Mouse (Mus musculus) MEL (cell line): ENCODE measurements around the gene Zhx3. TPM values are rescaled to one million over a fixed set of nuclear protein-coding genes. Genes with fewer than 3 reads are reported as not detected.

ENCODE experiments used
- DNase-seq: peaks from one replicate; pipeline ENCODE4 v3.0.0; 2011; ENCODE audit warnings: low read depth, low spot score
- H3K27ac ChIP-seq: 2 replicates; pipeline ENCODE4 v1.5.1; 2012; ENCODE audit warnings: low read depth, mild to moderate bottlenecking, control low read depth, low read length, moderate library complexity; ENCODE audit not compliant: control insufficient read depth
- H3K27me3 ChIP-seq, 2 experiments: fragments of 150-350 bp in 1 of 2; sonication (generic) in 1 of 2; 2 replicates each; pipeline ENCODE4 v1.6.1; 2012; ENCODE audit warnings: low read length in 2 of 2, mild to moderate bottlenecking in 2 of 2, improper control_type of control experiment in 1 of 2, moderate library complexity in 1 of 2; ENCODE audit not compliant: insufficient read depth in 2 of 2, control insufficient read depth in 1 of 2
- H3K36me3 ChIP-seq, 2 experiments: 2 replicates each; pipeline ENCODE4 v1.6.1; 2012 to 2014; ENCODE audit warnings: low read length in 2 of 2, improper control_type of control experiment in 1 of 2, inconsistent platforms in 1 of 2, mild to moderate bottlenecking in 1 of 2; ENCODE audit not compliant: insufficient read depth in 2 of 2, control insufficient read depth in 1 of 2
- H3K4me1 ChIP-seq, 2 experiments: fragments of 150-350 bp in 1 of 2; sonication (generic) in 1 of 2; 2 replicates each; pipeline ENCODE4 v1.6.1; 2012; ENCODE audit warnings: low read length in 2 of 2, improper control_type of control experiment in 1 of 2, mild to moderate bottlenecking in 1 of 2; ENCODE audit not compliant: insufficient read depth in 2 of 2, control insufficient read depth in 1 of 2
- H3K4me3 ChIP-seq, 2 experiments: fragments of 150-350 bp in 1 of 2; sonication (generic) in 1 of 2; 2 replicates each; pipeline ENCODE4 v1.5.1; 2012; ENCODE audit warnings: low read depth in 2 of 2, low read length in 2 of 2, mild to moderate bottlenecking in 2 of 2, moderate library complexity in 2 of 2, control low read depth in 1 of 2, improper control_type of control experiment in 1 of 2; ENCODE audit not compliant: control insufficient read depth in 1 of 2, insufficient read depth in 1 of 2
- H3K79me2 ChIP-seq: 2 replicates; pipeline ENCODE4 v1.6.1; 2012; ENCODE audit warnings: mild to moderate bottlenecking, low read length, moderate library complexity; ENCODE audit not compliant: control insufficient read depth, poor library complexity, insufficient read depth
- H3K9ac ChIP-seq: 2 replicates; pipeline ENCODE4 v1.6.1; 2012; ENCODE audit warnings: low read depth, mild to moderate bottlenecking, control low read depth, low read length, moderate library complexity; ENCODE audit not compliant: control insufficient read depth, poor library complexity, severe bottlenecking
- H3K9me3 ChIP-seq: fragments of 150-350 bp; sonication (generic); replicated peaks from 2 replicates; pipeline ENCODE4 v1.6.1; 2012; ENCODE audit warnings: mild to moderate bottlenecking, low read length, improper control_type of control experiment, moderate library complexity; ENCODE audit not compliant: insufficient read depth
- BHLHE40 ChIP-seq: IDR thresholded peaks from 2 replicates; pipeline ENCODE4 v1.6.1; 2012; ENCODE audit warnings: low read depth, mild to moderate bottlenecking, inconsistent platforms, low read length, improper control_type of control experiment, borderline replicate concordance
- ETS1 ChIP-seq: IDR thresholded peaks from 2 replicates; pipeline ENCODE4 v1.6.1; 2012; ENCODE audit warnings: low read depth, mild to moderate bottlenecking, inconsistent platforms, low read length, improper control_type of control experiment, moderate library complexity
- JUND ChIP-seq: IDR thresholded peaks from 2 replicates; pipeline ENCODE4 v1.6.1; 2011; ENCODE audit warnings: low read depth, mild to moderate bottlenecking, improper control_type of control experiment, low read length
- KAT2A ChIP-seq: conservative IDR thresholded peaks from 2 replicates; pipeline ENCODE4 v1.6.1; 2012; ENCODE audit warnings: low read depth, low read length, improper control_type of control experiment, inconsistent platforms
- MEF2A ChIP-seq: IDR thresholded peaks from 2 replicates; pipeline ENCODE4 v1.6.1; 2014; ENCODE audit warnings: low read depth, mild to moderate bottlenecking, inconsistent platforms, low read length, improper control_type of control experiment; ENCODE audit not compliant: poor library complexity, insufficient replicate concordance, severe bottlenecking; ENCODE audit errors: extremely low read depth
- MYB ChIP-seq: IDR thresholded peaks from 2 replicates; pipeline ENCODE4 v1.6.1; 2011; ENCODE audit warnings: mild to moderate bottlenecking, low read depth, low read length, improper control_type of control experiment
- MYC ChIP-seq: IDR thresholded peaks from 2 replicates; pipeline ENCODE4 v1.6.1; 2011; ENCODE audit warnings: low read depth, mild to moderate bottlenecking, low read length, improper control_type of control experiment, moderate library complexity
- NELFE ChIP-seq: IDR thresholded peaks from 2 replicates; pipeline ENCODE4 v1.6.1; 2011; ENCODE audit warnings: low read depth, low read length, improper control_type of control experiment
- POLR2A ChIP-seq, 2 experiments: IDR thresholded peaks; 2 replicates each; pipeline ENCODE4 v1.6.1; 2011 to 2012; ENCODE audit warnings: low read length in 2 of 2, mild to moderate bottlenecking in 2 of 2, control low read depth in 1 of 2, improper control_type of control experiment in 1 of 2, low read depth in 1 of 2, moderate library complexity in 1 of 2; ENCODE audit not compliant: control insufficient read depth in 1 of 2, insufficient read depth in 1 of 2, poor library complexity in 1 of 2
- POLR2AphosphoS5 ChIP-seq: IDR thresholded peaks from 2 replicates; pipeline ENCODE4 v1.6.1; 2012; ENCODE audit warnings: low read depth, borderline replicate concordance, mild to moderate bottlenecking, inconsistent platforms, low read length, moderate library complexity, mixed read lengths
- SMC3 ChIP-seq: IDR thresholded peaks from 2 replicates; pipeline ENCODE4 v1.6.1; 2011; ENCODE audit warnings: low read depth, low read length, improper control_type of control experiment
- TAL1 ChIP-seq: IDR thresholded peaks from 2 replicates; pipeline ENCODE4 v1.6.1; 2012; ENCODE audit warnings: mild to moderate bottlenecking, inconsistent platforms, low read length, moderate library complexity, mixed read lengths
- TBP ChIP-seq: IDR thresholded peaks from 2 replicates; pipeline ENCODE4 v1.8.0; 2011; ENCODE audit warnings: low read depth, low read length, improper control_type of control experiment
- TCF12 ChIP-seq: IDR thresholded peaks from 2 replicates; pipeline ENCODE4 v1.6.1; 2014; ENCODE audit warnings: low read depth, mild to moderate bottlenecking, inconsistent platforms, low read length, improper control_type of control experiment, moderate library complexity
- UBTF ChIP-seq: IDR thresholded peaks from 2 replicates; pipeline ENCODE4 v1.6.1; 2012; ENCODE audit warnings: low read depth, mild to moderate bottlenecking, inconsistent platforms, low read length, improper control_type of control experiment, moderate library complexity, borderline replicate concordance; ENCODE audit not compliant: insufficient read depth
- ZC3H11A ChIP-seq: IDR thresholded peaks from 2 replicates; pipeline ENCODE4 v1.6.1; 2012; ENCODE audit warnings: low read depth, mild to moderate bottlenecking, inconsistent platforms, low read length, improper control_type of control experiment
- polyA plus RNA-seq, 2 experiments: library from polyadenylated mRNA; stranded (reverse) in 1 of 2; unstranded in 1 of 2; fragments of >175 nt in 1 of 2; fragments of >200 nt in 1 of 2; gene quantifications; 2 replicates each; pipeline versions ENCODE4 v1.2.1 to v1.2.4; 2012; ENCODE audit warnings: low replicate concordance in 2 of 2, low read depth in 1 of 2; ENCODE audit not compliant: insufficient read length in 2 of 2, insufficient read depth in 1 of 2, missing spikeins in 1 of 2
- total RNA-seq: library from RNA; depleted of rRNA; stranded (reverse); fragments of 300-350 nt; gene quantifications from 2 replicates; pipeline ENCODE4 v1.2.3, GENCODE M21; 2012

The Zhx3 gene
- total and polyA plus RNA-seq, 3 experiments: 4.4 to 4.8 TPM; not detected in 1

DNA sequence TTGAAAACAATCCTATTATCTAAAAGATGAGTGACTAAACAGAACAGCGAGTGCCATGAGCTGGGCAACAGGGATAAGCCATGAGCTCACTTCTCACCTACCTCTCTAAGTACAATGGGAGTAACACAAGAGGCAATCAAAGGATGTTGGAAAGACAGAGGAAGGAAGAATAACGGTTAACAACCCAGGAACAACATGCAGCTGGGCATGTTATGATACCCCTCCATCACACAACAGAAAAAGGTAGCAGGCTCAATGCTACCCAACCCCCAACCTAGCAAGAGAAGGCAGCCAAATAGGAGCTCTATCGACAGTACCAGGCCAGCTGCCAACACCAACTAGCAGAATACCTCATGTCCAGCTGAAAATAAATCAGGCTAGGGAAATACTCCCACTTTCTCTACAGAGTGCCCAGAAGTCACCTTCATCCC, 66.7 kb downstream of the Zhx3 start:
- no peak for DNase-seq

DNA sequence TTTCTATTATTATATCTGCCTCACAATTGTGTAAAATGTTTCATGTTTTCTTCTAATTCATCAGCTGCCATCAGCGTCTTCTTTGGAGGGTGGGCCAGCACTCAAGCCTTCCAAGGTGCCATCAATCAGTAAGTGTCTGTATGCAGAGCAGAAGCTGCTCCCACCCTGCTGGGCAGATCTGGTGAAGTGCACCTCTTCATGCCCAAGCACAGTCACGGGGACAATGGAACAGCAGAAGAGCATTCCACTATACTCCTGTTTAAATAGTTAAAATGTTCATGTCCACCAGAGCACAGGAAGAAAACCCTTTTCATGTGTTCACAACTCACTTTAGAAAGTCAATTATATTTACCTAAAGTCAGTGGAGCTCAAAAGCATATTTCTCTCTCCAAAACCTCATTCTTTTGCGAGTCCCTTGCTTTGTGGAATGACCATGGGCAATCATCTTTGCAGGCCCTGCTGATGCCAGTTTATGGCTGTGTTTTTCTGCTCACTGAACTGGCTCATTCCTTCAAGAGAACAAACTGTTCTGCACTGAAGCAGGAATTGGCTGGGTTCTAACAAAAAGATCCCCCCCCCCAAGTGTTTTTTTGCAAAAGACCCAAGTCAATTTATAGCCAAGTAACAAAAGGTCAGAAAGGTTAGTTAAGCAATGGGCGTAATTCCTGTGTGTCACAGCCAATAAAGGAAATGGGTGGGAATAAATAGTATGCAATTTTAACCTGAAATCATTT, 67.8 kb downstream of the Zhx3 start:
- no peaks in the 10 kb centered on the region for H3K4me1 ChIP-seq

More for the DNA sequence above, 66.7 kb downstream of the Zhx3 start:
- H3K27me3 ChIP-seq: no peaks in the 10 kb centered on the region
- no peak overlapping the region for H3K4me3 ChIP-seq
- H3K27ac ChIP-seq: no peak overlapping the region
- H3K9me3 ChIP-seq: no peaks in the 10 kb centered on the region
- H3K79me2 ChIP-seq: no peaks in the 10 kb centered on the region
- H3K36me3 ChIP-seq: no peaks in the 10 kb centered on the region; a peak in 1 of 4 replicates
- no peak overlapping the region for H3K9ac ChIP-seq
- TF ChIP-seq KAT2A (no peak), JUND (no peak), SMC3 (no peak)
- TF ChIP-seq, all 39 proteins: peak for 0
- no peaks in the 10 kb centered on the region for H3K4me1 ChIP-seq

DNA sequence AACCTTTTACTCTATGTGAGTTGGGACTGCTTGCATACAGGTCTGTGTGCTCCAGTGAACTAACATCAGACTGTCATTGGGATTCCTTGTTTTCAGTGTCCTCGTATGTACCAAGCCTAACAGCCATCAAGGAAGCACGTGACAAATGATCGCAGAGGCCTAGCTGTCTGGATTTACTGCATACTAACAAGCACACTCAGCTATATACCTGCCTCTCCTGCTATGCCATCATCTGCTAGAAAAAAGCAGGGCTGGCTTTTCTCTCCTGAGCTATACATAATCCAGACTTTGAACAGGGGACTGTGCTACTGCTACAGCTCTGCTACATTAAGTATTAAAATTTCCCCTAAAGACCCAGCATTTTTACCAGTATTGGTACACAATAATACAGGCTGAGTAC, 70.5 kb downstream of the Zhx3 start:
- Histone ChIP-seq H3K4me1 (no peaks in the 10 kb centered on the region), H3K27me3 (no peaks in the 10 kb centered on the region), H3K79me2 (no peaks in the 10 kb centered on the region), H3K27ac (no peak overlapping the region), H3K36me3 (no peaks in the 10 kb centered on the region; a peak in 1 of 4 replicates), H3K9ac (no peak overlapping the region), H3K4me3 (no peak overlapping the region)
- DNase-seq: no peak
- TF ChIP-seq ZC3H11A: no peak
- TF ChIP-seq BHLHE40: no peak
- TF ChIP-seq ETS1: no peak
- TF ChIP-seq TBP: no peak
- no peak for TF ChIP-seq UBTF
- TF ChIP-seq TAL1: no peak
- TF ChIP-seq, all 39 proteins: peak for 0
- no peaks in the 10 kb centered on the region for H3K9me3 ChIP-seq

More for the DNA sequence above, 67.8 kb downstream of the Zhx3 start:
- Histone ChIP-seq H3K79me2 (no peaks in the 10 kb centered on the region), H3K9me3 (no peaks in the 10 kb centered on the region), H3K27ac (no peak overlapping the region), H3K4me3 (no peak overlapping the region), H3K27me3 (no peaks in the 10 kb centered on the region), H3K36me3 (no peaks in the 10 kb centered on the region; a peak in 1 of 4 replicates), H3K9ac (no peak overlapping the region)
- TF ChIP-seq TCF12 (no peak), NELFE (no peak), MEF2A (no peak), POLR2AphosphoS5 (no peak), POLR2A (IDR thresholded peaks at IDR 0.05; ENCODE audit: control insufficient read depth in 1 of 2, insufficient read depth in 1 of 2, low read depth in 1 of 2, low read length in 2 of 2, poor library complexity in 1 of 2) (no peak), ZC3H11A (no peak), MYC (no peak), MYB (no peak)
- no peak for DNase-seq
